In the genomic region with DNA sequence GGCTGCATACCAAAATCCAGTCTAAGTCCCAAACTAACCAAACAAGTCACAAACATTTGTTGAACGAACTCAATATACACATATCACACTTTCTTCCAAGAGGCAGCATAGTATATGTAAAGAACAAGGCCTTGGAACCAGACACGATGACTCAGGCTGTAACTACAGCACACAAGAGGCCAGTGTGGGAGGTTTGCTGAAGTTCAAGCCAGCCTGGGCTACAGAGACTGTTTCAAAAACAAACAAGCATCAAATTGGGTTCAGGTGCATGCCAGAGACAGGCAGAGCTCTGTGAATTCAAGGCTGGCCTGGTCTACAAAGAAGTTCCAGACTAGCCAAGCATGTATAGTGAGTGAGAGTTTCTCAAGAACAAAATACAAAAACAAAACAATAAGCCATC, we compare ENCODE assay signal across 27 mouse cellular contexts. TPM values are rescaled to one million over a fixed set of nuclear protein-coding genes. Genes with fewer than 3 reads are reported as not detected.
DNase-seq lines count a peak whose midpoint lies in the region; TF ChIP-seq lines count a peak whose summit lies in the region.
"Had no signal": no experiment of that assay in that cellular context is flagged by ENCODE, and none has a peak within 500 bp of the region (broad histone marks: within the 10 kb centered on the region; RNA-seq: fewer than 3 reads in every experiment).

No protein-coding gene starts in this region.

- H3K27ac ChIP-seq in small intestine, adult 2 months (ENCODE audit: insufficient read depth, low read depth, low read length), result peak overlapping the region; percentile 55
- H3K27ac ChIP-seq: embryonic facial prominence, embryonic 13.5 days; embryonic facial prominence, embryonic 15.5 days; forebrain, embryonic 10.5 days; forebrain, embryonic 12.5 days had no signal

- peaks cover 27% of the 10 kb centered on the region for H3K36me3 ChIP-seq in small intestine, adult 2 months (ENCODE audit: control insufficient read depth, insufficient read depth, low read length)

- no peak for TF ChIP-seq POLR2A in small intestine, adult 2 months (IDR thresholded peaks at IDR 0.05; ENCODE audit: low read depth, low read length)

- H3K27me3 ChIP-seq in small intestine, adult 2 months (ENCODE audit: control insufficient read depth, insufficient read depth, low read length), result no peaks in the 10 kb centered on the region
- H3K27me3 ChIP-seq: embryonic facial prominence, embryonic 13.5 days; embryonic facial prominence, embryonic 15.5 days; forebrain, embryonic 12.5 days; Patski had no signal

- peaks cover 31% of the 10 kb centered on the region; the same call in 1 of the 2 replicates for H3K4me1 ChIP-seq in small intestine, adult 2 months (ENCODE audit: control insufficient read depth, insufficient read depth, insufficient read length, low read length)
- H3K4me1 ChIP-seq: embryonic facial prominence, embryonic 13.5 days; embryonic facial prominence, embryonic 15.5 days; forebrain, embryonic 10.5 days; forebrain, embryonic 12.5 days had no signal

- WGBS in small intestine, adult 2 months, result 66% methylated on average over 2 of the region's 2 CpGs

- DNase-seq in adrenal gland, adult 2 months, result peak; percentile 37
- DNase-seq in adrenal gland, adult 8-10 months, result no peak
- DNase-seq in adrenal gland, postnatal 36 days, result peak; percentile 16 to 34
- no peak for DNase-seq in adrenal gland, postnatal 14 days
- DNase-seq in NIH3T3 (ENCODE audit: low read depth), result peak; percentile 64
- DNase-seq in heart, adult 9 months (ENCODE audit: low spot score in 2 of 2), result no peak
- DNase-seq: cerebellum, adult 11 months; cerebellum, adult 18-20 months; cerebellum, adult 8-10 months; cerebellum, adult 9-11 months; cerebellum, postnatal 14 days; cerebellum, postnatal 36 days; embryo, embryonic 11 days had no signal

- TF ChIP-seq CTCF in small intestine, adult 2 months (IDR thresholded peaks at IDR 0.05; ENCODE audit: extremely low read depth, insufficient read length, insufficient replicate concordance, low read depth, low read length), result no peak

- H3K4me3 ChIP-seq in small intestine, adult 2 months (ENCODE audit: low read depth, low read length), result no peak overlapping the region
- H3K4me3 ChIP-seq: embryonic facial prominence, embryonic 13.5 days; embryonic facial prominence, embryonic 15.5 days; erythroblast, embryonic 14.5 days; forebrain, embryonic 10.5 days; forebrain, embryonic 12.5 days had no signal

RNA-seq across cellular contexts. Expression of a gene that starts 15.8 kb away (rescaled TPM):
- 10 to 100 TPM; 25.0 to 39.1 TPM for total RNA-seq in adrenal gland, adult 2 months (2021)
- polyA plus RNA-seq in adrenal gland, adult 2 months (2012; rRNA removed), result 11.2 and 13.2 TPM in 2 replicates
- 10 to 100 TPM; 28.0 to 45.8 (median 35.1) TPM for total RNA-seq in adrenal gland, adult 8-10 months (2022)
- 10 to 100 TPM; 30.6 to 33.8 TPM for total RNA-seq in adrenal gland, postnatal 36 days (2021)
- 30.5 and 42.2 TPM in 2 replicates for total RNA-seq in adrenal gland, postnatal 14 days (2021)
- 2.4 and 4.2 TPM in 2 replicates for polyA plus RNA-seq in small intestine, adult 2 months (2012; rRNA removed)

RNA-seq across cellular contexts. Expression of a gene that starts 16.6 kb away (rescaled TPM):
- total RNA-seq in adrenal gland, adult 2 months (2021), result 10 to 100 TPM; 20.1 to 29.4 TPM
- 33.6 and 42.7 TPM in 2 replicates for polyA plus RNA-seq in adrenal gland, adult 2 months (2012; rRNA removed)
- total RNA-seq in adrenal gland, adult 8-10 months (2022), result 10 to 100 TPM; 22.5 to 30.9 (median 26.2) TPM
- total RNA-seq in adrenal gland, postnatal 36 days (2021), result 10 to 100 TPM; 17.5 to 19.6 TPM
- total RNA-seq in adrenal gland, postnatal 14 days (2021), result 19.6 and 26.8 TPM in 2 replicates
- polyA plus RNA-seq in small intestine, adult 2 months (2012; rRNA removed), result 28.9 and 59.9 TPM in 2 replicates

RNA-seq across cellular contexts. Expression of a gene that starts 33.4 kb away (rescaled TPM):
- 1 to 10 TPM; 2.5 to 2.6 TPM for total RNA-seq in adrenal gland, adult 2 months (2021)
- 3.7 and 7.2 TPM in 2 replicates for polyA plus RNA-seq in adrenal gland, adult 2 months (2012; rRNA removed)
- total RNA-seq in adrenal gland, adult 8-10 months (2022), result 1 to 10 TPM in 2 of 4 experiments, under 1 TPM in 2; 0.65 to 6.8 (median 1.1) TPM
- 1 to 10 TPM; 1.1 to 2.5 TPM for total RNA-seq in adrenal gland, postnatal 36 days (2021)
- total RNA-seq in adrenal gland, postnatal 14 days (2021), result 1.0 and 2.1 TPM in 2 replicates
- 1.8 and 7.9 TPM in 2 replicates for polyA plus RNA-seq in small intestine, adult 2 months (2012; rRNA removed)
- total RNA-seq: ES-E14, MEL had no signal
- polyA plus RNA-seq: C2C12; embryonic facial prominence, embryonic 11.5 days; embryonic facial prominence, embryonic 13.5 days; erythroblast, embryonic 14.5 days; forebrain, embryonic 10.5 days; forebrain, embryonic 12.5 days; forebrain, embryonic 14.5 days; forebrain, embryonic 16.5 days had no signal

RNA-seq across cellular contexts. Expression of a gene that starts 37.1 kb away (rescaled TPM):
- 10 to 100 TPM; 39.2 to 58.2 TPM for total RNA-seq in adrenal gland, adult 2 months (2021)
- polyA plus RNA-seq in adrenal gland, adult 2 months (2012; rRNA removed), result 2.6 and 3.1 TPM in 2 replicates
- 10 to 100 TPM; 38.9 to 87.1 (median 64.7) TPM for total RNA-seq in adrenal gland, adult 8-10 months (2022)
- 10 to 100 TPM; 56.8 to 62.4 TPM for total RNA-seq in adrenal gland, postnatal 36 days (2021)
- 91.5 and 131 TPM in 2 replicates for total RNA-seq in adrenal gland, postnatal 14 days (2021)
- polyA plus RNA-seq in small intestine, adult 2 months (2012; rRNA removed), result 1.1 and 1.9 TPM in 2 replicates
- total RNA-seq: common myeloid progenitor, adult 5-6 weeks; MEL had no signal
- polyA plus RNA-seq: erythroblast, embryonic 14.5 days; Patski had no signal

RNA-seq across cellular contexts. Expression of a gene that starts 38.4 kb away (rescaled TPM):
- under 1 TPM in 1 of 2 experiments, not detected in 1; 0.12 TPM for total RNA-seq in adrenal gland, adult 2 months (2021)
- polyA plus RNA-seq in adrenal gland, adult 2 months (2012; rRNA removed), result 0.16 and 0.24 TPM in 2 replicates
- total RNA-seq in adrenal gland, adult 8-10 months (2022), result under 1 TPM in 2 of 4 experiments, not detected in 2; 0.31 to 0.55 TPM
- not detected for total RNA-seq in adrenal gland, postnatal 36 days (2021)
- total RNA-seq in adrenal gland, postnatal 14 days (2021), result 0.22 TPM in 1 of 2 replicates, not detected in the other
- polyA plus RNA-seq in small intestine, adult 2 months (2012; rRNA removed), result 0.36 and 1.4 TPM in 2 replicates
- total RNA-seq: common myeloid progenitor, adult 5-6 weeks had no signal
- polyA plus RNA-seq: C2C12; embryonic facial prominence, embryonic 11.5 days; erythroblast, embryonic 14.5 days; forebrain, embryonic 10.5 days had no signal

Comparison
In these comparisons a context has a peak if more than half of its experiments do, and no peak if none do; other contexts are left out.
1. DNase-seq: peak in adrenal gland, adult 2 months (single experiment), adrenal gland, postnatal 36 days (2 of 2) and NIH3T3 (single experiment); none in adrenal gland, adult 8-10 months (single experiment), adrenal gland, postnatal 14 days (single experiment) and heart, adult 9 months (0 of 2).